Mouse (Mus musculus) kidney, adult 2 months (tissue): ENCODE results near the gene Zdhhc23.

Experiments
- CTCF ChIP-seq: fragments of 200-500 bp; conservative IDR thresholded peaks from 2 replicates; pipeline ENCODE4 v1.5.1; 2011; ENCODE audit warnings: low read depth, mild to moderate bottlenecking, control low read depth, low read length, moderate library complexity, mixed read lengths; ENCODE audit not compliant: insufficient read depth, insufficient read length
- POLR2A ChIP-seq: fragments of 200-500 bp; IDR thresholded peaks from one replicate; pipeline ENCODE4 v1.6.1; 2011; ENCODE audit warnings: low read depth, low read length, control low read depth

DNA sequence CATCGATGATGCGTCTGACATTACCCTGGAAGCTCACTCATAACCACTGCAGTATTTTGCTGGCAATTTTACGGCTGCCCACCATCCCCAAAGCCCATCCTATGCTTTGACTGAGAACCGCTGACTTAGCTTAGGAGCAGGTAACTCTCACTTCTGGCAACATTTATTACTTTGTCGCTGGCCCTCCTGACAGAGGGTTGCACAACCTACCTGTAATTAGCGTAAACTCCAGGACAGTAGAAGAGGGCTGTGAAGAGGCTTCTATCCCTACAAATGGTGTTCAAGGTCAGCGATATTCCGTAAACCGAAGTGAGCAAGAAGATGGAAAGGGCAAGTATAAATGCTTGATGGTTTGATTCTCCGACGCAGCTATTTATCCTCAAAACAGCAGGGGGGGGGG is 8.4 kb downstream of the Zdhhc23 start:
- TF ChIP-seq CTCF = no peak
- TF ChIP-seq POLR2A = no peak
